Mouse (Mus musculus): ENCODE measurements around the gene Tubb2a.

DNA sequence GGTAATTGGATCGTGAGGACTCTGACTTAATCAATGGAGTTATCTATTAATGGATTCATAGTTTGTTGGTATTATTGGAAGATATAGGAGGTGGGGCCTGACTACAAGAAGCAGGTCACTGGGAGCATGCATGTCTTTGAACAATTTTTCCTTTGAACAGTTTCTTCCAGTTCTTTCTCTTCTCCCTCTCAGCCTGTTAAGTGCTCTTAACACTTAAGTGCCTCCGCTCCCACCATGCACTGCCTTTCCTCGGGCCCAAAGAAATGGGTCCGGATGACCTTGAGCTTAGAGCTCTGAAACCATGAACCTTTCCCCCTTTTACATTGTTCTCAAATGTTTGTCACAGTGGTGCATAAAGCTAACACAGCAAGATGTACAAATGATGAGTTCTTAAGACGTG lies 41.1 kb downstream of the Tubb2a start:
- no peak for TF ChIP-seq POLR2A (IDR thresholded peaks at IDR 0.05; ENCODE audit: borderline replicate concordance, control insufficient read depth, low read depth, low read length)
- no peak for TF ChIP-seq CTCF (IDR thresholded peaks at IDR 0.05; ENCODE audit: control insufficient read depth, insufficient read depth, low read length)

Data from bone marrow, adult 2 months (tissue).